Mouse (Mus musculus) liver, adult 2 months (tissue): ENCODE measurements at regions not wholly inside any gene's neighbourhood (a gene's known extent, or its start where the extent isn't known, plus 50 kb on each side); places are given as distances from the start of the nearest gene placed in this dataset.

ENCODE experiments used
- DNase-seq: peaks from one replicate; pipeline ENCODE4 v3.0.0-alpha.2; 2011; ENCODE audit warnings: low read depth, low spot score; ENCODE audit errors: extremely low read depth
- H3K27ac ChIP-seq: fragments of 200-500 bp; replicated peaks from 2 replicates; pipeline ENCODE4 v1.5.1; 2012; ENCODE audit warnings: low read depth, mild to moderate bottlenecking, control low read depth, inconsistent platforms, low read length; ENCODE audit not compliant: insufficient read depth
- H3K27me3 ChIP-seq: fragments of 200-500 bp; 2 replicates; pipeline ENCODE4 v1.6.1; 2012; ENCODE audit warnings: mild to moderate bottlenecking, moderate library complexity, low read length, inconsistent platforms; ENCODE audit not compliant: control insufficient read depth, insufficient read depth
- H3K36me3 ChIP-seq: fragments of 200-500 bp; 2 replicates; pipeline ENCODE4 v1.6.1; 2012; ENCODE audit warnings: low read length, inconsistent platforms; ENCODE audit not compliant: control insufficient read depth, insufficient read depth
- H3K4me1 ChIP-seq: fragments of 200-500 bp; 2 replicates; pipeline ENCODE4 v1.6.1; 2011; ENCODE audit warnings: low read length; ENCODE audit not compliant: control insufficient read depth, insufficient read depth
- H3K4me3 ChIP-seq: fragments of 200-500 bp; 2 replicates; pipeline ENCODE4 v1.5.1; 2011; ENCODE audit warnings: low read depth, mild to moderate bottlenecking, control low read depth, low read length, moderate library complexity; ENCODE audit not compliant: insufficient read depth
- H3K79me2 ChIP-seq: fragments of 200-500 bp; 2 replicates; pipeline ENCODE4 v1.6.1; 2012; ENCODE audit warnings: inconsistent platforms, mild to moderate bottlenecking, low read length, moderate library complexity; ENCODE audit not compliant: control insufficient read depth, insufficient read depth
- H3K9ac ChIP-seq: fragments of 200-500 bp; 2 replicates; pipeline ENCODE4 v1.6.1; 2012; ENCODE audit warnings: low read depth, mild to moderate bottlenecking, control low read depth, inconsistent platforms, low read length
- CTCF ChIP-seq: fragments of 200-500 bp; IDR thresholded peaks from 2 replicates; pipeline ENCODE4 v1.5.1; 2011; ENCODE audit warnings: low read depth, low read length, control low read depth
- POLR2A ChIP-seq: fragments of 200-500 bp; IDR thresholded peaks from 2 replicates; pipeline ENCODE4 v1.6.1; 2011; ENCODE audit warnings: low read length, control low read depth; ENCODE audit not compliant: insufficient read depth; ENCODE audit errors: extremely low read depth
- WGBS: fragments of 180-500 bp; shearing (Covaris S2); methylation state at CpG from one replicate; pipeline ENCODE4 v1.1.7; 2018; 5-methylcytosine and 5-hydroxymethylcytosine counted together

DNA sequence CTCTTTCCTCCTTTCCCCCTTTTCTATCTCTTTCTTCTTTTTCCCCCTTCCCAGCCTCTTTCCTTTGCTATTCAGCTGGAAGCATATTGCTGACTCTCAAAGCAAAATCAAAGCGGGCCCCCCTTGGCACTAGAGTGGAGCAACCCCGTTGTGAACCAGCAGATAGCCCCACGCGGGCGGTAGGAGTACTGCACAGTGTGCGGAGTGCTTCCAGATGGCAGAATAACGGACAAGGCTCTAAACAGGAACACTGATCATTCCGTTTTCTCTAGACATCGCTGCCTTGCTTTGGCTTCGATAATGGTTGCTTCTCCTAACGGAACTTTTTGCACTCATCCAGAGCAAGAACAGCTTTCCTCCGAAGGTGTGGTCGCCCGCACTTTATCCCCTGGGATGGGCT lies 193.0 kb downstream of the En1 start:
- Histone ChIP-seq H3K27me3 (no peaks in the 10 kb centered on the region), H3K79me2 (no peaks in the 10 kb centered on the region), H3K36me3 (no peaks in the 10 kb centered on the region), H3K4me3 (no peak overlapping the region), H3K4me1 (no peaks in the 10 kb centered on the region), H3K9ac (no peak overlapping the region), H3K27ac (no peak overlapping the region)
- no peak for DNase-seq
- 73% methylated on average over 14 of the region's 14 CpGs for WGBS
- TF ChIP-seq CTCF (peak; percentile 12; the same call in 1 of the 2 replicates), POLR2A (no peak)

DNA sequence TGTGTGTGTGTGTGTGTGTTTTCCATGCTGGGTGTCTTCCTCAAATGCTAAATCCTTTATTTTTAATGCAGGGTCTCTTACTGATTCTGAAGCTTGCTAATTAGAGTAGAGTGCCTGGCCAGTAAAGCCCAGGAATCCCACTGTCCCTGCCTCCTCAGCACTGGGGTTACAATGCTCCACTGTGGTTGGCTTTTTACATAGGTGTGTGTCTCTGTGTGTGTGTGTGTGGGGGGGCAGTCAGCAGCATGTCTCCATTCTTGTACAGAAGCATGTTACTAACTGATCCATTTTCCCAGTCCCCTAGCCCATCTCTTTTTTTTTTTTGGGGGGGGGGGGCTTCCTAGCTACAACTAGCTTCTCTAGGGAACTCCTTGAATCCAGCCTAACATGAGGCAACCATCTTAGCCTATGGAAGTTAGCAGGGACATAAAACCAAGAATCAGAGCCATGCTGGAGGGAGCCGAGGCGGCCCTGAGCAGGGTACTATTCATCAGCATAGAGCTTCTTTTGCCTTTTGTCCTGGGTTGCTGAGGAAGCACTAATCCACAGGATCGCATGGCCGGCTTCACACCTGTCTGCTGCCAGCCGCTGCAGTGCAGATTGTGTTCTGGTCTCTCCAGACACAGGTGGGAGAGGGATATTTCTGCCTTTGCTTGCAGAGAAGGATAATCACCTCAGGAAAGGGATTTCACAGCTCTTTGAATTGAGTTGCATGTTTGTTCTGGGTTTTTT lies 199.2 kb downstream of the En1 start:
- H3K4me1 ChIP-seq: no peaks in the 10 kb centered on the region
- 25% methylated on average over 5 of the region's 5 CpGs for WGBS
- no peak overlapping the region for H3K27ac ChIP-seq
- H3K79me2 ChIP-seq: no peaks in the 10 kb centered on the region
- no peak for TF ChIP-seq POLR2A
- TF ChIP-seq CTCF: no peak
- H3K27me3 ChIP-seq: no peaks in the 10 kb centered on the region
- no peaks in the 10 kb centered on the region for H3K36me3 ChIP-seq
- H3K9ac ChIP-seq: no peak overlapping the region
- no peak for DNase-seq
- H3K4me3 ChIP-seq: no peak overlapping the region

DNA sequence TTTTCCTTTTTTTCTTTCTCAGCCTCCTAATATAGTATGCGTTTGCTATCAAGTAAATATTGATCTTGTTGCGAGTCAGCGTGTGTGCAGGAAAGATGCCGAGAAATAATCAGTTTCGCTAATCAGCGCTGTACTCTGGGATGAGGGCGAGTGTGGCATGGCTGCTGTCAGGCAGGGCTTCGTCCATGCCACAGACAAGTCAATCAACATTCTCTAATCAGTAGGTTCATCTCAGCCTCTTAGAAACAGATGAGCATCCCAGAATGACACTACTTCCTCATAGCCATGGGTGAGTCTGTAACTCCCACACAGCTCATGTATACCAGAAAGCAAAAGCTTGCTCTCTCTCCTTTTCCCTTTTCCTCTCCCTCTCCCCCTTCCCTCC lies 199.8 kb downstream of the En1 start:
- DNase-seq: no peak
- H3K27ac ChIP-seq: no peak overlapping the region
- no peak overlapping the region for H3K9ac ChIP-seq
- no peaks in the 10 kb centered on the region for H3K27me3 ChIP-seq
- no peak overlapping the region for H3K4me3 ChIP-seq
- no peak for TF ChIP-seq POLR2A
- no peak for TF ChIP-seq CTCF
- H3K79me2 ChIP-seq: no peaks in the 10 kb centered on the region
- no peaks in the 10 kb centered on the region for H3K4me1 ChIP-seq
- no peaks in the 10 kb centered on the region for H3K36me3 ChIP-seq
- 19% methylated on average over 8 of the region's 8 CpGs for WGBS

DNA sequence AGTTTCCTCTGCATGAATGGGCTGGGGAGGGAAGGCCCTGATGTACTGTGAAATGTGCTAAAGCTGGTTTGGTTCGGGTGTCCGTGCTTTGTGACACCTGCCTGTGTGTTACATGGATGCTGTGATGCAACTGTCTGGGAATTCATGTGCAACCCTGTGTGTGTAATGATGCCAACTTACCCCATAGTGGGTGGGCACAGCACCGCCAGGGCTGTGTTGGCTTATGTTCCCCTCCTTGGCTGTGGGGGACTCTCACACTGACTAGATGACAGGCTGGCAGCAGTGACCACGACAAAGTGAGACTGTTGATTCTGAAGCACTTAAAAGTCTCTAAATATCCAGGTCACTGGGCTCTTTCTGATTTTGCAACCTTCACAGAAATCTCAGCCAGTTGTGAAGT lies 212.2 kb downstream of the En1 start:
- Histone ChIP-seq H3K9ac (no peak overlapping the region), H3K27ac (no peak overlapping the region), H3K4me1 (no peaks in the 10 kb centered on the region), H3K36me3 (no peaks in the 10 kb centered on the region), H3K4me3 (no peak overlapping the region), H3K27me3 (no peaks in the 10 kb centered on the region), H3K79me2 (no peaks in the 10 kb centered on the region)
- no peak for TF ChIP-seq POLR2A
- TF ChIP-seq CTCF: no peak
- WGBS: 75% methylated on average over 4 of the region's 4 CpGs
- no peak for DNase-seq

DNA sequence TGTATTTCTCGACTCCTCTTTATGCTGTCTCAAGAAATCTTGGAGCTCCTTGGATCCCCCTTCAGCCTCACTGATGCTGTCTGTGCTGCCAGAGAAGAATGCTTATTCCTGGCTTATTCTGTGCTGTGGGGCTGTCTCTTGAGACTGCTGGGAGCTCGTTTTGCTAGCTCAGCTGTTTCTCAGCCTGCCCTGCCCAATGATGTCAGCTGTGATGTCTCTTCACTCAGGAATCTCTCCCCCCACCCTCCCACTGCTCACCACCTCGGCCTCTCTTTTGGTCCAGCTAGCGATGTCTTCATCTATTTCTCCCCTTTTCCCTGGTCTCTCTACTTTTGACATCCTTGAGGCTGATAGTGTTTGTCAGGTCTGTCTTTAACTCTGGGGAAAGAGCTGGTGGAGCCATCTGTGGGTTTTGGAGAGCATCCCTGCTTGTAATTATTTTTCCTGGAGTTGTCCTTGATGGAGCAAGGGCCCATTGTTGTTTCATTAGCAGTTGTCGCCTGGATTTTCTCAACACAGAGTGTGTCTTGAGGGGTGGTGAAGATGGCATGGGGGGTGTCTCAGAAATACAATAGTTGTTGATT lies 214.1 kb downstream of the En1 start:
- 59% methylated on average over 5 of the region's 5 CpGs for WGBS
- H3K27me3 ChIP-seq: no peaks in the 10 kb centered on the region
- H3K4me1 ChIP-seq: no peaks in the 10 kb centered on the region
- no peak overlapping the region for H3K4me3 ChIP-seq
- TF ChIP-seq POLR2A (no peak), CTCF (no peak)
- DNase-seq: no peak
- no peaks in the 10 kb centered on the region for H3K36me3 ChIP-seq
- no peaks in the 10 kb centered on the region for H3K79me2 ChIP-seq
- no peak overlapping the region for H3K27ac ChIP-seq
- no peak overlapping the region for H3K9ac ChIP-seq

DNA sequence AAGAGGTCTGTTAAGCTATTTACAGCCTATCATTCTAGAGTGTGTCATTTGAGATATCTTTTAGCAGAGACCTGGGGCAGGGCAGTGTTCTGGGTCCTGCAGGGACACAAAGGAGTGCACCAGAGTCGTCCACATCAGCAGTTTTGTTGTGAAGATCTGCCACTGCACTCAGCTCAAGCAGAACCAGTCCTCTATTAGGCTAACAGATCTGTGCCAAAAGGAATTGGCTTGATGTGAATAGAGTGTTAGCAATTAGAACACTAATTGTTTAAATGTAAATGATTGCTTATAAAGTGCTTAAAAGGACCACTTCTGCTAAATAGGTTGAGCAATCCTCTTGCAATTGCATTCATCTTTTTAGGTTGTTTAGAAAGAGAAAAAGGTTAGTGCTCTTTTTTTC lies 215.3 kb downstream of the En1 start:
- Histone ChIP-seq H3K27me3 (no peaks in the 10 kb centered on the region), H3K79me2 (no peaks in the 10 kb centered on the region), H3K9ac (no peak overlapping the region), H3K4me1 (no peaks in the 10 kb centered on the region), H3K27ac (no peak overlapping the region), H3K36me3 (no peaks in the 10 kb centered on the region), H3K4me3 (no peak overlapping the region)
- DNase-seq: no peak
- 45% methylated on average over 1 of the region's 1 CpGs for WGBS
- TF ChIP-seq CTCF (no peak), POLR2A (no peak)
